Mouse (Mus musculus): Measurements from ENCODE around the gene Rora.

Rora gene

GRCm38 (mm10) chr9:68653211-68654038 is at the start of gene Rora:
Gene Rora (plus strand): TSS chr9:68653786.
- WGBS, result under 1% methylated on average over 71 of the region's 72 CpGs

GRCm38 (mm10) chr9:68614006-68614405 is 39.6 kb upstream of the Rora start:
- 88% methylated on average over 9 of the region's 9 CpGs for WGBS

- 47% methylated on average over 4 of the region's 4 CpGs for WGBS
Measured at GRCm38 (mm10) chr9:68617116-68617515, 36.5 kb upstream of the Rora start.

GRCm38 (mm10) chr9:68620036-68620435 is 33.5 kb upstream of the Rora start:
- WGBS, result 94% methylated on average over 2 of the region's 2 CpGs

GRCm38 (mm10) chr9:68620441-68620840 is 33.1 kb upstream of the Rora start:
- WGBS, result 79% methylated on average over 6 of the region's 6 CpGs

- WGBS, result 77% methylated on average over 4 of the region's 4 CpGs
Measured at GRCm38 (mm10) chr9:68624981-68625380, 28.6 kb upstream of the Rora start.

- 91% methylated on average over 8 of the region's 8 CpGs for WGBS
Measured at GRCm38 (mm10) chr9:68637301-68637700, 16.3 kb upstream of the Rora start.

- 60% methylated on average over 3 of the region's 3 CpGs for WGBS
Measured at GRCm38 (mm10) chr9:68641123-68641522, 12.5 kb upstream of the Rora start.

- WGBS, result 83% methylated on average over 3 of the region's 3 CpGs
Measured at GRCm38 (mm10) chr9:68648061-68648460, 5.5 kb upstream of the Rora start.

- under 1% methylated on average over 28 of the region's 28 CpGs for WGBS
Measured at GRCm38 (mm10) chr9:68654039-68654332, 400 bp downstream of the Rora start.

GRCm38 (mm10) chr9:68654333-68655017 is 889 bp downstream of the Rora start:
- WGBS, result under 1% methylated on average over 43 of the region's 43 CpGs

GRCm38 (mm10) chr9:68655018-68656005 is 1.7 kb downstream of the Rora start:
- WGBS, result under 1% methylated on average over 31 of the region's 31 CpGs

- 24% methylated on average over 5 of the region's 5 CpGs for WGBS
Measured at GRCm38 (mm10) chr9:68656076-68656795, 2.6 kb downstream of the Rora start.

- 64% methylated on average over 6 of the region's 6 CpGs for WGBS
Measured at GRCm38 (mm10) chr9:68656796-68657130, 3.2 kb downstream of the Rora start.

- 90% methylated on average over 3 of the region's 3 CpGs for WGBS
Measured at GRCm38 (mm10) chr9:68670731-68671130, 17.1 kb downstream of the Rora start.

- WGBS, result 45% methylated on average over 5 of the region's 5 CpGs
Measured at GRCm38 (mm10) chr9:68672459-68672858, 18.9 kb downstream of the Rora start.

- WGBS, result 59% methylated on average over 1 of the region's 1 CpGs
Measured at GRCm38 (mm10) chr9:68673221-68673620, 19.6 kb downstream of the Rora start.

- 75% methylated on average over 12 of the region's 12 CpGs for WGBS
Measured at GRCm38 (mm10) chr9:68679871-68680374, 26.3 kb downstream of the Rora start.

GRCm38 (mm10) chr9:68683938-68684337 is 30.4 kb downstream of the Rora start:
- WGBS, result 48% methylated on average over 3 of the region's 3 CpGs

GRCm38 (mm10) chr9:68685562-68685961 is 32.0 kb downstream of the Rora start:
- 64% methylated on average over 5 of the region's 5 CpGs for WGBS

- WGBS, result 39% methylated on average over 10 of the region's 10 CpGs
Measured at GRCm38 (mm10) chr9:68687251-68687874, 33.8 kb downstream of the Rora start.

All from cerebral cortex, adult 2 months (tissue).